Mouse (Mus musculus): ENCODE measurements around the gene Ipo11. TPM values are rescaled to one million over a fixed set of nuclear protein-coding genes. Genes with fewer than 3 reads are reported as not detected.
"Not testable (repeated sequence)": the region's sequence is repeated elsewhere in the genome, so short reads cannot be mapped to it uniquely, and the experiment has no call there.

The Ipo11 gene
- 10 to 100 TPM; 16.4 to 16.7 TPM for total RNA-seq (2021)
- long read RNA-seq, experiment 1, full-length matches to known transcripts: 8 of 19 reads
- long read RNA-seq, experiment 1, partial matches to known transcripts: 2 of 19 reads
- long read RNA-seq, experiment 1, other reads (novel, unspliced or antisense): 9 of 19 reads
- long read RNA-seq, experiment 2, full-length matches to known transcripts: 8 of 16 reads
- long read RNA-seq, experiment 2, partial matches to known transcripts: 2 of 16 reads
- long read RNA-seq, experiment 2, other reads (novel, unspliced or antisense): 6 of 16 reads

GRCm38 (mm10) chr13:106936256-106937137 is at the start of gene Ipo11:
TSS of gene Ipo11 (minus strand) at chr13:106936958.
- intact Hi-C loops (cut with DNase I; ENCODE audit: low total_unique reads): no loop called here
- DNase-seq: peak; percentile 92

- intact Hi-C loops (cut with DNase I; ENCODE audit: low total_unique reads): no loop called here
- no peak for DNase-seq
Observed at GRCm38 (mm10) chr13:106961496-106961895, 24.7 kb upstream of the Ipo11 start.

GRCm38 (mm10) chr13:106960557-106960956 is 23.8 kb upstream of the Ipo11 start:
- intact Hi-C loops (cut with DNase I; ENCODE audit: low total_unique reads): no loop called here
- no peak for DNase-seq

GRCm38 (mm10) chr13:106958286-106958685 is 21.5 kb upstream of the Ipo11 start:
- no peak for DNase-seq
- intact Hi-C loops (cut with DNase I; ENCODE audit: low total_unique reads): no loop called here

GRCm38 (mm10) chr13:106957554-106957953 is 20.8 kb upstream of the Ipo11 start:
- DNase-seq: no peak
- intact Hi-C loops (cut with DNase I; ENCODE audit: low total_unique reads): no loop called here

GRCm38 (mm10) chr13:106954880-106955279 is 18.1 kb upstream of the Ipo11 start:
- no peak for DNase-seq
- intact Hi-C loops (cut with DNase I; ENCODE audit: low total_unique reads): no loop called here

GRCm38 (mm10) chr13:106947583-106947982 is 10.8 kb upstream of the Ipo11 start:
- intact Hi-C loops (cut with DNase I; ENCODE audit: low total_unique reads): no loop called here
- no peak for DNase-seq

- DNase-seq: peak; percentile 97
- intact Hi-C loops (cut with DNase I; ENCODE audit: low total_unique reads): no loop called here
Observed at GRCm38 (mm10) chr13:106946594-106947540, 10.1 kb upstream of the Ipo11 start, which contains the start of gene Dimt1. TSS of gene Dimt1 (plus strand) at chr13:106947127.

GRCm38 (mm10) chr13:106945518-106945917 is 8.8 kb upstream of the Ipo11 start:
- intact Hi-C loops (cut with DNase I; ENCODE audit: low total_unique reads): no loop called here
- no peak for DNase-seq

GRCm38 (mm10) chr13:106942721-106943120 is 6.0 kb upstream of the Ipo11 start:
- no peak for DNase-seq
- intact Hi-C loops (cut with DNase I; ENCODE audit: low total_unique reads): no loop called here

GRCm38 (mm10) chr13:106941211-106941976 is 4.6 kb upstream of the Ipo11 start:
- intact Hi-C loops (cut with DNase I; ENCODE audit: low total_unique reads): no loop called here
- no peak for DNase-seq

- intact Hi-C loops (cut with DNase I; ENCODE audit: low total_unique reads): no loop called here
- DNase-seq: no peak
Observed at GRCm38 (mm10) chr13:106937138-106937472, 347 bp upstream of the Ipo11 start.

GRCm38 (mm10) chr13:106935871-106936255 is 895 bp downstream of the Ipo11 start:
- intact Hi-C loops (cut with DNase I; ENCODE audit: low total_unique reads): no loop called here
- DNase-seq: no peak

GRCm38 (mm10) chr13:106929201-106929600 is 7.6 kb downstream of the Ipo11 start:
- intact Hi-C loops (cut with DNase I; ENCODE audit: low total_unique reads): no loop called here
- peak; percentile 11 for DNase-seq

- intact Hi-C loops (cut with DNase I; ENCODE audit: low total_unique reads): no loop called here
- DNase-seq: no peak
Observed at GRCm38 (mm10) chr13:106928296-106928695, 8.5 kb downstream of the Ipo11 start.

GRCm38 (mm10) chr13:106925921-106926320 is 10.8 kb downstream of the Ipo11 start:
- DNase-seq; intact Hi-C loops (cut with DNase I; ENCODE audit: low total_unique reads): not testable (repeated sequence)

GRCm38 (mm10) chr13:106918322-106919050 is 18.3 kb downstream of the Ipo11 start:
- intact Hi-C loops (cut with DNase I; ENCODE audit: low total_unique reads): no loop called here
- DNase-seq: no peak

- intact Hi-C loops (cut with DNase I; ENCODE audit: low total_unique reads): no loop called here
- no peak for DNase-seq
Observed at GRCm38 (mm10) chr13:106913125-106913736, 23.5 kb downstream of the Ipo11 start.
